Mouse (Mus musculus) thymus, postnatal 4 days (tissue): Measurements from ENCODE around the gene Ppid.
"Not testable (repeated sequence)": the region's sequence is repeated elsewhere in the genome, so short reads cannot be mapped to it uniquely, and the experiment has no call there.

Experiments used
- DNase-seq: peaks from one replicate; pipeline ENCODE4 v3.0.0; 2021

The Ppid gene

DNA sequence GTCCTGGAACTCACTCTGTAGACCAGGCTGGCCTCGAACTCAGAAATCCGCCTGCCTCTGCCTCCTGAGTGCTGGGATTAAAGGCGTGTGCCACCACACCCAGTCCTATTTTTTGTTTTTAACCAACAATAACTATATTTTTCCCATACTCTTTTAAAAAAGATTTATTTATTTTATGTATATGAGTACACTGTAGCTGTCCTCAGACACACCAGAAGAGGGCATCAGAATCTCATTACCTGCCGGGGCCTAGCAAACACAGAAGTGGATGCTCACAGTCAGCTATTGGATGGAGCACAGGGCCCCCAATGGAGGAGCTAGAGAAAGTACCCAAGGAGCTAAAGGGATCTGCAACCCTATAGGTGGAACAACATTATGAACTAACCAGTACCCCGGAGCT is 17.8 kb upstream of the Ppid start:
- DNase-seq, result not testable (repeated sequence)

DNA sequence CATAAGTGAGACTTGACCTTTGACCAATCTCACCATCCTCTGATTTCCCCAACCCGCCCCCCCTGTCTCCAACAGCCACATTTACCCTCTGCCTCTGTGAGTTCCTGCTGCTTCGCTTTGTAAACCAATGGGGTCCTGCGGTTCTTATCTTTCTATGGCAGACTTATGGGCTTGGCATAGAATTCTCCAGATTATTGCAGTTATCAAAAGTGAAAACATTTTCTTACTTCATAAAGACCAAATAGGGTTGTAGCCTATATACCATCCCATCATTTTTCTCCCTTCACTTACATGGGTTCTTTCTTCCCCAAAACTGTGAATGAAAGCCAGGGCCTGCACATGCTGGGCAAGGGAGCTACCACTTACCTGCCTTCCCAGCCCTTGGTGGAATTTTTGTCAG is 16.8 kb upstream of the Ppid start:
- no peak for DNase-seq

DNA sequence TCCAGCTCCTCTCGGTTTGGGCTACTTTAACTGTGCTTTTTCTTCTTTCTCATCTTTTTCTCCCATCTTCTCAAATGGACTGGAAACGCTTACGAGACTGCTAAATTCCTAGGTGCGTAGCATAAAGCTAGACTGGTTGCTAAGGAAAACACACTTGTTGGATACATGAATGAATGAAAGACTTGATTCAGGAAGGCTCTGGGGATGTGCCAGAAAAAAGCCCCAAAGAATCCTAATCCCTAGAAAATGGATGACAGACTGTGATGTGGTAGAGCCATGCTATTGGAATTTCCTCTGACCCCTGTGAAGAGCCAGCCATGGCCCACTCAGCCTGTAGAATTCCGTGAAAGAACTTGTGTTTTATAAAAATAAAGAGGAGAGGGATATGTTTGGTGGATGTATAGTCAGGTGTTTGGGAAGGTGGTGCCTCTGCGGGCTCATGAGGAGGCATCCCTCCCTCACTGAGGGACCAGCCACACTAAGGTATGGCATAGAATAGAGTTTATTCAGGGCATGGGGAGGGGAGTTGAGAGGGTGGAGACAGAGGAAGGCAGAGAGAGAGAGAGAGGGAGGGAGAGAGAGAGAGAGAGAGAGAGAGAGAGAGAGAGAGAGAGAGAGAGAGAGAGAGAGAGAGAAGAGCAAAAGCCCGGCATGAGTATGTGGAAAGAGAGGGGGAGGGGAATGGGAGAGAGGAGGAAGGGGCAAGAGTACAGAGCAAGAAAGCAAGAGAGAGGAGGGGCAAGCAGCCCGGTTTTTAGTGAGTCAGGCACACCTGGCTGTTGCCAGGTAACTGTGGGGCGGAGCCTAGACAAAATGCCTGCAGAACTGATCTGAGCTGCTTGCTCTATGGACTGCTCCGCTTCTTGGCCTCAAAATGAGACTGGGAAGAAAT is 15.3 kb upstream of the Ppid start:
- DNase-seq, result no peak

DNA sequence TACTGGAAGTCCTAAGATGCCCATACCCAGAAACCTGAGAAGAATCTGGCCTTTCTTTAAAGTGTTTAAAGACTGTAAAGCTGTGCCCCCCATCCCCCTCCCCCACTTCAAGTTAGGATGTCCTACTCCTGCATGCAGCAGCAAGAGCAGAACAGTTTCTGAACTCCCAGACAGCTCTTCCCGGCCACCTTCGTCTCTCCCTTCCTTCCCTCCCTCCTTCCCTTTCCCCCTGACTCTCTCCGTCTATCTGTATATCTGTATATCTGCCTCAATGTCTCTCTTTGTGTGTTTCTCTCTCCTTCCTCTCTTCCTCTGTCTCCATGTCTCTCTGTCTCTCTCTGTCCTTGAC is 14.7 kb upstream of the Ppid start:
- DNase-seq, result no peak

DNA sequence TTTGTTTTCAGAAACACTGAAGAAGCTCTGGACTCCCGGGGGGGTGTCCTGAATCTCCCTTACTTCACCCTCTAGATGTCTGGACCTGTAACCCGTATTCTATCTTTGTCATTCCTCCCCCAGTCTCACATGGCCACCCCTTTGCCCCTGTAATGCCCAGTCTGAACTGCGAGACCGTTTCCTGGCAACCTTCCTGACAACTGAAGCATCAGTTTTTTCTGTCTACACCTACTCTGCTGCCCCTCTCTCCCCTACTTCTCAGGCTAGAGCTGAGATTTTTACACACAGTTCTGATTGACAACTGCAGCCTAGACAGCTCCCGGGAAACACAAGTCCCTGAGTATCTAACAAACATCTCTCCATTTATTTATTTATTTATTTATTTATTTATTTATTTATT is 14.3 kb upstream of the Ppid start:
- DNase-seq, result no peak

DNA sequence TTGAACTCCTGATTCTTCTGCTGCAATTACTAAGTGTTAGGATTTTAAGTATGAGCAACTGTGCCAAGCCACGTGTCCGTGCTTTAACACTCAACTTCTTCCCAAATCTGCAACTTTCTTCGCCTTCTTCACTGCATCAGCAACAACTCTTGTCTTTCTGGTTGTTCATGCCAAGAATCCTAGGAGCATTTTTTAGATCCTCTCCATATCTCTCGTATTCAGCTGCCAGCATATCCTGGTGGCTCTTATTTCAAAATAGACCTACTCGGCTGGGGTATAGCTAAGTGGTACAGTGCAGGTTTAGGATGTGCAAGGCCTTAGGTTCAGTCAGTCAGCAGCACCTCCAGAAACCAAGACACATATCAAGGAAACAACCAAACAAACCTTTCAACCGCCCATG is 13.5 kb upstream of the Ppid start:
- DNase-seq, result no peak

DNA sequence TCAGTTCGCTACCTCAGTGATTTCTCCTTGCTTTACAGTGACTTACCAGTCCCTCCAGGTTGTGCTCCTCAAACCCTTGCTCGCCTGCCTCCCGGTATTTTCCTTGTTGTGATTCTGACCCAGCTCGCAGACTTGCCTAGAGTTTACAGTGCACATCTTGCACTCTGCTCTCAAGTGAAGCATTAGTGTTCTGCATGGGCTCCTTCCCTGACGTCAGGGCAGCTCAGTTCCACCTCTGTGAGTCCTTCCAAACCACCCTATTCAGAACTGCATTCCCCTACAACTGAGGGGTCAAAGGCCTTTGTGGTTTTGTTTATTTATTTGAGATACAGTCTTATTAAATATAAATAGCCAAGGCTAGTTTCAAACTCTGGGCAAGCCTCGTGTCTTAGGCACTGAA is 13.0 kb upstream of the Ppid start:
- DNase-seq, result no peak

DNA sequence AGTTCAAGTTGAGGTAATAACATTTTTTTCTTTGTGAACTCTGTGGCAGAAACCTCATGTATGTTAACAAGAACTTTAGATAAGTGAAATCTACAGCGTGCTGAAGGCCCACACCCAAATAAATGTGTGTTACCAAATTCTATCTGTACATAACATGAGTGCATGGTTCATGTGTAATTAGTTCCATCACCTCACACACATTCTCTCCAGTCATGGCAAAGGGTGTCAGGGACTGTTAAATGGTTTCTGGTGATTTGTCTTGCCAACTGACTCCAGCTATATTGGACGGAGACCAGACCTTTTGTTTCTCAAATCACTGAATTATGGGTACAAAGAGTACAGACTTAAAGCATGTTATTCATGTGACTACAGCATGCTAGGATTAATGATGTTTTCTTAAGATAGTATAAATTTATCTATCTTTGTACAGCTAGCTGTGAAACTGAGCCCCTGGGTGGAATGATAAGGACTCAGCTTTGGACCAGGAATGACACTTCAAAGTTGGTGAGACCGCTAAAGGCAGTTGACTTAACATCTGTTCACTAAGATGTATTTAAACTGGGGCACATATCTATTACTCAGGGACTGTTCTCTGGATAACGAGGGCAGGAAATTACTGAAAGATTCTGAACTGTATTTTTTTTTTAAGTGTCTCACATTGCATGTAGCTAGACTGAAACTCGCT is 11.1 kb upstream of the Ppid start:
- DNase-seq, result no peak

DNA sequence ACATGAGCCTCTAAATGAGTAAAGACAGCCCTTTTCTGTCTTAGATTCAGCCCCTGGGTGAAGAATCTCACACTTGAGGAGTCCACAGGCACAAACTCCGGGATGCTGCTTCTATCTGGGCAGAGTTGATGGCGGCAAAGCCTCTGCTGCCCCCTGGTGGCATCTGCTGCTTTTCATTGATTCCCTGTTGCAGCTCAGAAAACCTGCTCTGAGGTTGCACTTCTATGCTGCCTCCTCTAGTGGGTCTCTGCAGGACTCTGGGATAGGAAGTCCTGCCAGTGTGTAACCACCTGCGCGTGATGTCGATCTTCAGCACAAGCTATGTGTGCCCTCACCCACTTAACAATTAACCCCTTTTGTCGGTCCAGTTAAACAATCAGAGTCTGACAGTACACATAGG is 4.3 kb upstream of the Ppid start:
- DNase-seq, result peak; percentile 92

DNA sequence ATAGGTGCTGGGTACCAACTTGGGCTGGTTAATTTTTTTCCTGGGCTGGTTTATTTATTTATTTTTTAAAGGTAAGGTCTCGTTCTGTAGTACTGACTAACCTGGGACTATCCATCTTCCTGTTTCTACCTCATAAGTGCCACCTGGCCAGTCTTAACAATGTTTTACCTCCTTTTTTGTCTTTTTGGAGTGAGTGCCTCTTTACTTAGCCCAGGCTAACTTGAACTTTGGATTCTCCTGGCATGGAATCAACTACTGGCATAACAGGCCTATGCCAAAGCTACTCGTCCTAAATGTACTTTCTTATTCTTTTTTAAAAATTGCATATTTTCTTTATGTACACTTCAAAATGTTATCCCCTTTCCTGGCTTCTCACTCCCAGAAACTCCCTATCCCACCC is 1.5 kb upstream of the Ppid start:
- no peak for DNase-seq

DNA sequence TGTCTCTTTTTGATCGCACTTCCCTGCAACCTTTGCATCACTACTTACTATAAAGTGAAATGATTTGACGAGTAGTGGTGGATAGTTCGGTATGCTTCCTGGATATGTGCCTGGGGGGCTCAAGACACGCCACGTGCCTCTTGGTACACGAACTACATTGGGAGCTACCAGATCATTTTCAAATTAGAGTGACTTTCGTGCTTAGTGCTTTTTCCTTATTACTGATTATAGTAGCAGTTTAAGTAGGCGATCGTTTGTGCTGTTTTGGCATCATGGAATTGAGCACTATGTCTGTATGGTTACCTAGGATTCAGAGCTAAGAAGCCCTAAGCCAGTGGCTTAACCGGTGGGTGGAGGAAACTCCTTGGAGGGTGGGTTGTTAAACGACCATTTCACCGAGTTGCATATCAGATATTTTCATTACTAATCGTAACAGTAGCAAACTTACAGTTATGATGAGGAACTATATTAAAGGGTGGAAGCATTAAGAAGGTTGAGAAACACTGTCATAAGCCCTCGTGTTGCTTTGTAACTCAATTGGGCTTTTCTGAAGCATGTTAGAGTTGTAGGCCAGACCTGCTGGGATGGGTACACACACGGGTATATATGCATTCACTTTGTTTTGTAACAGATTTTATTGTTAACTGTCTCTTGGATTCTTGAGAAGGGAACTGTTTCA is 790 bp downstream of the Ppid start:
- DNase-seq, result no peak

DNA sequence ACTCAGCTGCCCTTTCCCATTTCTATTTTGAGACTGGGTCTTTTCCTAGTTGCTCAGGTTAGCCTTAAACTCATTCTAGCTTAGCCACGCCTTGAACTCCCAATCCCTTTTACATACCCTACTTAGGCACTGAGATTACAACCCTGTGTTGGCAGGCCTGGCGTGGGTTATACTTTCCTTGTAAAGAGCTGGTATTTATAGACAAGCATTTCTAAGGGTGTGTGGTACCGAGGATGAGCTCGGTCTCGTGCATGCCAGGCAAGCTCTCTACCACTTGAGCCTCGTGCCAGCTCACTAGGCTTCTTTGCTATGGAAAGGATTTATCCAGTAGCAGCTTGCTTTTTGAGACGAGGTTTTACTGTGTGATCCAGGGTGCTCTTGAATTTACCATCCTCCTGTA is 4.3 kb downstream of the Ppid start:
- no peak for DNase-seq

DNA sequence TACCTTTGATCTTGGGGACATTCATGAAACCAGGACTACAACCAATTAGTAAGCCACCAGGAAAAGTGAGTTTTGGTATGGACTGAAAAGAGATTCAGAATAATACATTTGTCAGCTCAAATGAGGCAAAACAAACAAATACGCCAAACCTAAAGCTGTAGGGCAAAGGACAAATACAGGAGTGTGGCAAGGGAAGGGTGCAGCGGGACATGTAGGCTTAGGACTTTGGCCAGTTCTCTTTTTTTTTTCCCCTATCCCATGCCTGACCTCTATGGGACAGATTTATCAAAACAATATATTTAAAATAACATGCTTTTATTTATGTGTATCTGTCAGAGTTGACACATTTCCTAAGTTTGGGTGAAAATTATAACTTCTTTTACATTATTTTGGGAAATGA is 18.7 kb downstream of the Ppid start:
- DNase-seq, result no peak

DNA sequence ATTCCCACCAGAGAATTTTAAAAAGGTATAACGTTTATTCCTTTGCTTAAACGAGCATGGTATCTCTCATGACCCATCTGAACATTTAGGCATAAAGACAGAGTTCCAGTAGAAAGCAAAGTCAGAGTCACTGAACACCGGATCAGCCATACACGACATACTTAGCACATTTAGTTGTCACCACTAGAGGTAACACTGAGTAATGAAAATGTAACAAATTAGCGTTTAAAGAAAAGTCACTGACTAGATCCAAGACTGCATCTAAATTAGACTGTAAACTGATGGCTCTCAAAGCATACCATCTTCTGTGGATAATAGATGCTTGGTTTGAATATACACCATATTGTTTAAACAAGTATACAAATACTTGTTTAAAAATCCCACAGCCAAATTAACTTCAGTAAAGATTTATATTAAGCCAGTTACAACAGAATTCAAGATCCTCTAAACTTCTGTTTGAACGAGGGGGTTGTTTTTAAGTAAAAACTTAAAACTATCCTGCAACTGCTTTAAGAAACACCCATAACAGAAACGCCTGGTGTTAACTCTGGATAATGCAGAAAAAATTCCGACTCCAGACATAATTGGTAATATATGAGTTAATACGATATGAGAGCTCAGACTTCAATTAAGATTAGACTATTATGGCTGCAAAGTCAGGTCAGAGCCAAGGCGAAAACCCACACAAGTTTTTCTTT is 36.5 kb downstream of the Ppid start:
- no peak for DNase-seq

DNA sequence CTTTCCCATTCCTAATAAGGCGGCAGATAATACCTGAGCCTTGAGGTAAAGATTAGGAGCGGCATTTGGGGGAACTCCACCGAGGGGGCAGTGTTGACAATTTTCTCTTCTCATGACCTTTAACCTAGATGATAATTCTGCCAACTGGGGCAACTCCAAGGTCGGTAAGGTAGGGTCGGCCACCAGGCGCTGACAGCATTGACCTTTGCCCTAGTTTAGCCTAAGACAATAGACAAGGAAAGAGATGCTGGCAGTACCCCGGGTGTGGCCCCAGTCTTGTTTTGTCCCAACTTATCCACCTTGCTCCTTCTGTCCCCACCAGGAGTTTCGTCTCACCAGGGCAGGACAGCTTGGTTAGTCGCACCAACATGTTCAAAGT is 37.0 kb downstream of the Ppid start:
- no peak for DNase-seq

DNA sequence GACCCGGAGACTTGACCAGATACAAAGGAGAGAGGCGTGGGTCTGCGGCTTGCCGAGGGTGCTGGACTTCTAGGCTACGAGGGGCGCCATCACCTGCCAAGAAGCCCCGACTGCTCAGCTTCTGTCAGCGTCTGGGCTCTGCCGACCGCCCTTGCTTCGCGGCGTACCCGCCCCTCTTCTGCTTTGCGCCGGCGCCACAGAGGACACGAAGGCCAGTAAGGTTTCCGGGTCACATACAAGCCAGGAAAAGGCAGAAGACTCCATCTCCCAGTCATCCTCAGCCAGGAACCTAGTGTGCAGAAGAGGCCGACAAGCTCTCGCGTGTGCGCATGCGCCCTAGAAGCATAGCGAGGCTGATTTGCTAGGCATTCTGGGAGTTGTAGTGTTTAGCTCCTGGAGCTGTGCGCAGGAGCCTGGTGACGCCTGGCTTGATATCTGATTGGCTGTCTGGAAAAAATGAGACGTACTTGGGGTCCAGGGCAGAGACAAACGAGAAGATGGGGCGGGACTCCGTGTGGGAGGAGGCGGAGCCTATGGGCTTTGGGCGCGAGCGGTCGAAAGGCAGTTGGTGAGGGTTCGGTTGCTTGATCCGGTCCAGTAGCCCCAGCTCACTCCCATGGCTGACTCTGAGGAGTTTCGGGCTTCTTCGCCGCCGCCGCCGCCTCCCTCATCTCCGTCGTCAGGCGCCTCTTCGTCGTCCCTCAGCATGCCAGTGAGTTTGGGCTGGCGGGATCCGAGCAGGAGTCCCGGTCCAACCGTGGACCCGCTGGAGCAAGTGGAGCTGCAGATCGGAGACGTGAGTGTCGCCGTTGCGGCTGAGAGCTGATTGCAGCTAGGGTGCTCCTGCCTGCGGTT is 37.6 kb downstream of the Ppid start, which contains the start of gene 4930579G24Rik:
Gene 4930579G24Rik, plus strand, starts transcription at position 519 of the 855 bp plus-strand sequence.
- DNase-seq, result peak; percentile 93

DNA sequence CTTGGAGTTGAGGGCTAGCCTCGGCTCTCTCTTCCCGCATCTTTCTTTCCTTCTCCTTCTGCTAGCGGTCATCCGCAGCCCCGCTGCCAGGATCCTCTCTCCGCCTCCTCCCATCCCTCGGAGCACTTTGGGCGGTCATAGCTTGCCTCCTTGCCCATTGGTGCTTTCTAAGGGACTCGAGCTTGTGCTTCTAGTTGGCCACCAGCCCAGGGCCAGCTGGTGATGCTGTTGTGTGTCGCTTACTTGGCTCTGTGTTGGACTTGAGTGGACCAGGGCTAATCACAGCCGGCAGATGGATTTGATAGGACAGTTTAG is 38.2 kb downstream of the Ppid start, which contains the start of gene Etfdh:
Gene Etfdh, minus strand, starts transcription at position 85 of the 315 bp plus-strand sequence.
- no peak for DNase-seq

DNA sequence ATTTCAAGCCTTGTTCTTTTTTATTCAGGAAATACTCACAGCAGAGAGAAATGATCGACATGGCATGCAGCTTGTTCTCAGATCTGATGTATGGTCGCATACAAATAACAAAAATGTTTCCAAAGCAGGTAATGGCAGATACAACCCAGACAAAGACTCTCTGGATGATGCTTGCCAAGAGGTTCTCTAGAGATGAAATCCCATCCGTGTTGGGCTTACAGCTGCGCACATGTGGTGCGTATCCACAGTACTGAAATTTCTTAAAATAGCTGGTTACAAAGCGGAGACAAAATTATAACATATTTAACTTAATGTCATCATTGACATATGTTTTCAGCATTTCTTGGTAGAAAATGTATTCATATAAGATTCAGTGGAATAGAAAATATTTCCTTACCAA is 61.0 kb downstream of the Ppid start:
- no peak for DNase-seq
